Mouse (Mus musculus) heart, postnatal 10 days (tissue): ENCODE measurements around the gene Agtpbp1. TPM values are rescaled to one million over a fixed set of nuclear protein-coding genes. Genes with fewer than 3 reads are reported as not detected.

Experiments used
- DNase-seq, 2 experiments: peaks; one replicate each; pipeline ENCODE4 v3.0.0; 2021
- intact Hi-C: fragments of 180-260 bp; cut with DNase I; formaldehyde crosslinking; loops from one replicate; pipeline ENCODE4 v1.15.1; 2025
- total RNA-seq, 2 experiments: library from RNA; stranded (reverse); gene quantifications; 2 replicates each; pipeline ENCODE4 v1.2.3; 2021

The Agtpbp1 gene
- total RNA-seq, 2 experiments from 2014 or later = 47.7 to 56.3 TPM

DNA sequence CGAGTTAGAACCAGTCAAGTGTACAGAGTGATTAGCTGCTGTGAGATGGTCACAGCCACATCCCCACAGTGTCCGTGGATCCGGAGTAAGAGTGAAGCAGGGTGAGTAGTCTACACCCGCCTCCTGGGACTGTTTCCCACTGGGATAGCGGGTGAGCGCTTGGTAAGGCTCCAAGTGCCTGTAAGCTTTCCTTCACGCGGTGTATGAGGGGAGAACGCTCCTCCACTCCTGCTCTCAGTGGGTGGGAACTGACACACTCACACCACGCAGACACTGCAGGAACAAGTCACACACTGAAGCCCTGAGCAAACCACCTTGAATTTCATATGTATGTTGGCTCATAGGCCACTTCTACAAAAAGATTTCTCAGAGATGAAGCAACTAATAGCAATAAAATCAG, 134.2 kb downstream of the Agtpbp1 start:
- no peak for DNase-seq
- intact Hi-C loops = no loop called here

DNA sequence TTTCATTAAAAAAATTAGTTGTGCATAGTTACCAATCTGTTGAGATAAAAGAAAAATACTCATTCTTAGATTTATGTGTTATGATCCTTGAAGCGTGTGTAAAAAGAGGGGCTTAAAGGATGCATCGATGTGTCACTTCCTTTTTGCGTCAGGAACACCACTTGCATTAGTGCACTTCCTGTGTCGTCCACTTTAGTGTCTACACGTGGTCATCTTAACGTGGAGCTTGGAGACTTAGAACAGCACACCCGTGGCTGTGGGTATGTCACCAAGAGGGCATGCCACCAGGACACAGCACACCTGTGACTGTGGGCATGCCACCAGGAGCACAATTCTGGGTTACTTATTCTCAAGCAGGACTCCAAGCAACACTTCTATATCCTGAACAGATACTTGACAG, 137.9 kb downstream of the Agtpbp1 start:
- no peak for DNase-seq
- intact Hi-C loops = no loop called here

DNA sequence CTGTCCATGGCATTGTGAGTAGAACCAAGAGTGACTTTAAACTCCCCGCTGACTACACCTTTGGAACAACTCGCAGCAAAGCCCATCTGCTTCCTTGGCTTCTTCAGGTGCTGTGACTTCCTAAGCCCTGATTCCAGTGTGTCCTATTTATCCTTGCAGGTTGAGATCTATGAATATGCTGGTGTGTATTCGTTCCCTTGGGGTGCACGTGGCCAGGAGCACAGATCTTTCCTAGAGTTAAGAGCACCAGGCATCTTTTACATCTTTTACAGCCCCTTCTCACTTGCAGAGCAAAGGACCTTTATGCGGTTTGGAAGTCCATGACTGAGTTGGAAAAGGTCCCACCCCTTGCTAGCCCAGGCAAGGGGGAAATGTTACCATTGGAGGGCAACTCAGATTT, 139.8 kb downstream of the Agtpbp1 start:
- intact Hi-C loops = no loop called here

DNA sequence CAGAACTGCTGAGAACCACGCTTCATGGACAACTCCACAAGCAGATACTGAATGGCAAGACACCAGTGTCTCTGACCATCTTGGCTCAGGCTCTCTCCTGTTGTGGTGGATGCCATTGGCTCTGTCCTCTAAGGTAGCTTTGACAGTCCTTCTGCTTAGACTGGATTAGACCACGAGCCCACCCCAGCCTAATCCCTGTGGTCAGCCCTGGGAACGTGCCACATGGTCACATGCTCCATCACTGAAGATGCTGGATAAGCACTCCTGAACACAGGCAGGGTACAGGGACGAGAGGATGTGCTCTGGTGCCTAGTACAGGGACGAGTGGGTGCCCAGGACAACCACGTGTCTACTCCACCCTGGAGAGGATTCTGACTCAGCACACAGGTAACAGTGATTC, 140.7 kb downstream of the Agtpbp1 start:
- DNase-seq = no peak
- intact Hi-C loops = no loop called here

More for the DNA sequence above, 139.8 kb downstream of the Agtpbp1 start:
- no peak for DNase-seq

DNA sequence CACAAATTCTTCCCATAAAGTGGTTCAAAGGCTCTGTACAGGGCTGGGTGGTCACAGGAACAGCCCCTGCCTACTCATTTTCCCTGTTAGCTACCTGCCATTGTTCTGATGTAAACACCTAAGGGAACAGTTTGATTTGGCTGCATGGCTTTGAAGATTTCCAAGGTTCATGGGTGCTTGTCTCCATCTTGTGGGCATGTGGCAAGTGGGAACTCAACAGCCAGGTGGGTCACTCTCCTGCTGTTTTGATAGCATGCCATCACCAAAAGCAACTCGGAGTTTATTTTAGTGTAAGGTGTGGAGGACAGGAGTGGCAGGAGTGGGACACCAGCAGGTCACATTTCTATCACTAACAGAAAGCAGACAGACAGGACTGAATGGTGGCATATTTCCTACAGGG, 145.3 kb downstream of the Agtpbp1 start:
- DNase-seq = peak in 1 of 2 experiments; percentile 6
- intact Hi-C loops = no loop called here

DNA sequence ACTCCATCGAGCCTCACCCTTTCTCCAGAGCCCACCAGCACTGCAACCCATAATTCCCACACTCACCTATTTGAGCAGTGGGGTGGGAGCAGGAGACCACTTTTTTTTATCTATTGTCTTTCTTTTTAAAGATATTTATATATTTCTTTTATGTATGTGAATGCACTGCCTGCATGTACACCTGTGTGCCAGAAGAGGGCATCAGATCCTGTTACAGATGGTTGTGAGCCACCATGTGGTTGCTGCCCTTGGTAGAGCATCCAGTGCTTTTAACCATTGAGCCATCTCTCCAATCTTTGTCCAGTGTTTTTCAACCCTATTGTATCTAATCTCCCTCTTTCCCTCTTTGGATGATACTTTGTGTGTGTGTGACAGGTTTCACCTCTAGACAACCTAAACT, 150.5 kb downstream of the Agtpbp1 start:
- DNase-seq = no peak
- intact Hi-C loops = no loop called here

DNA sequence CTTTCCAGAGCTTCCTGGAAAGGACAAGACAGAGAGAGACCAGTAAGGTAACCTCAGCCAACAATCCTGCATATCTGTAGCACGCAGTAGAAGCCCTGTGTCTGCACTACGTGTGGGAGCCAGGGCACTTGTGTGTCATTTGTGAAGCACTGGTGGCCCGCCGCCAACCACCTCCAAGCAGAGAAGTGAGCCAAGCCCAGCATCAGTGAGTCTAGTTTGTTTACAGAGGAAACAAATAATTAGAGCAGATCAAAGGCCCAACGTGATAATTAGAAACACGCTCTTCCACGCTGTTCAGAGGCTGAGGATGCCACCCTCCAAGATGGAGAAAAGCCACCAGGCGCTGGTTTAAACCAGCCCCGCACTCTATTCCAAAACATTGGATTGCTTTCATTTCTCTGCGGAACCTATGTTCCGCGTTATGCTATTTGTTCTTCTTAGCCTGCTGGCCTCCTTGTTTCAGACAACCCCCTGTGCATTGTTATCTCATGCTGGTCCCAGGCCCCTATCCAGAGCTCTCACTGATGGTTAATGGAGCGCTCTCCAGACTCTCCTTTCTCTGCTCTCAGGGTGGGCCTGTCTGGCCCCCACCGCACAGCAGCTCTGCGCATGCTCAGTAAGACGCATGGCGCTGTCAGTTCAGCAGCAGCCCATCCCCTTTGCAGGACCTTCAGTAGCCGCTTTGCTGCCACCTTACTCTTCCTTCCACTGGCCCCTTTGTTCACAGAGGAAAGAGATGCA, 153.7 kb downstream of the Agtpbp1 start:
- intact Hi-C loops = no loop called here
- peak; percentile 72 to 74 for DNase-seq

DNA sequence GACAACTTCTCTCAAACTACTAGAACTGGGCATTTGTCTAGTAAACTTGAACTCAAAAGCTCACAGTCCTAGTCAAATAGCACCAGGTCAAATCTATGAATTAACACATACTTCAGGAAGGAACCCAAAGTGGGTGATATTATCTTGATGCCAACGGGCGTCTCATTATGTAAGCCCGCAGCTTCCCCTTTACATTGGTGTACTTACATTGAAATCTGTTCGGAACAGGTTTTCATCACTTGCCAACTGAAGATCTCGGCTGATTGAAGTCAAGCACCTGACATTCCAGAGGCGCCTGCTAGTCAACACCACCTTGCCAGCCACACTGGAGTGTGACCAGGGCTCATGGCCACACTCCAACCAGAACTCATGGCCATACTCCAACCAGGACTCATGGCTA, 155.7 kb downstream of the Agtpbp1 start:
- intact Hi-C loops = no loop called here

DNA sequence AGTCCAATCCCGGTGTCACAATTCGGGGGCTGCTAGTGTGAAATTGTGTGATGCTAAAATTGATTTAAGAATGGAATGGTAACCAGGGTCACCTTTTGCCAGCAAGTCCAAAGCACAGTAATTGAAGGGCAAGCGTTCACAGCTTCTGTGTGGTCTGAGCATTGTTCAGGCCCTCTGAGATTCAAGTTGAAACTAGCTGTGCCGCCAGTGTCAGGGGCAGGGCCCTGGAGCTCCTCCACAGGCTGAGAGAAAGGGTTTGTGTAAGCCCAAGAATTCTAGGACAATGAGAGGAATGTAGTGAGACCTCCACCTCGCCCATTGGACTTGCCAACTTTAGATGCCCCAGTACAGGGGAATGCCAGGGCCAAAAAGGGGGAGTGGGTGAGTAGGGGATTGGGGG, 161.2 kb downstream of the Agtpbp1 start:
- no peak for DNase-seq
- intact Hi-C loops = no loop called here

More for the DNA sequence above, 155.7 kb downstream of the Agtpbp1 start:
- peak in 1 of 2 experiments; percentile 27 for DNase-seq

DNA sequence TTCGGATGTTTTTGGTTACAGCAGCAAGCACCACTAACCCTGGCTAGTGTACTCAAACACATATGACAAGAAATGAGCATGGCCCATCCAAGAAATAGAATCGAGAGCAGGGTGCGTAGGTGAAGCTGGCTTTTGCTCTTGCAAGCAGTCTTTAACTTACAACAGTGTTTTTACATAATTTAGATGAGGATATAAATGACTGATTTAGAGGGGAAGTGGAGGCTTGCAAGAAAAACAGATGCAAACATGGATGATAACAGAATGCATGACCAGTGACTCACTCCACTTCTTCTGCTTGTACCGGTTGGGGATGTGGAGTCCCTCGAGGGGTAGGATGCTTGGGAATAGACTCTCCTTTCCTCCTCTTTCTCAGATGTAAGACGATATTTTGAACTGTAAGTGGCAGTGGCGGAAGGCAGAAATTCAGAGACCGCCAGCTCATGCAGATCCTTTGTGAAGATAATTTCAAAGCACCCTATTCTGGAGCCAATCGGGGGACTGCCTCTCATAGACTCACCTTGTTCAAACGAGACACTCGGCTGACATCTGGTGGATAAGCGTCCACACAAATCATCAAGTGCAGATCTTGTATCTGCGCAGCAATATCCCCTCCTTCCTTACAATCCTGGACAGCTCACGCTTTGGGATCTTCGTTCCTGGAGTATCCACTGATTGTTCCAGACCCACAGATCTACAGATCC, 168.3 kb downstream of the Agtpbp1 start:
- no peak for DNase-seq
- intact Hi-C loops = no loop called here

DNA sequence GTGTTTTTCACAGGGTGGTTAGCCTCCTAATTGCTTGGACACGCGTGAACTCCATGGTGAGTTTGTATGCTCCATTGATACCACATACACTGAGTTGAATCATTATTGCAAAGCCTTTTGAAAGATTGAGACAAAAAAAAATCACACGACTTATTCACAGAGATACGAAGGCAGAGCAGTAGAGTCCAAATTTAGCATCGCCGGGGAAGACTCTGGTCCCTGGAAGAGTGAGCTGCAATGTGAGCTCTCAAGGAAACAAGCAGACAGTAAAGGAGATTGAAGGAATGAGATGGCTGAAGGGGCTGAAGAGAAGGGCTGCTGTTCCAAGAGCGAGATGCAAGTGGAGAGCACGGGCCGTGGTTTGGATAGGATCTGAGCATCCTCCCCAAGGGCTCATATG, 171.1 kb downstream of the Agtpbp1 start:
- intact Hi-C loops = no loop called here
- no peak for DNase-seq

DNA sequence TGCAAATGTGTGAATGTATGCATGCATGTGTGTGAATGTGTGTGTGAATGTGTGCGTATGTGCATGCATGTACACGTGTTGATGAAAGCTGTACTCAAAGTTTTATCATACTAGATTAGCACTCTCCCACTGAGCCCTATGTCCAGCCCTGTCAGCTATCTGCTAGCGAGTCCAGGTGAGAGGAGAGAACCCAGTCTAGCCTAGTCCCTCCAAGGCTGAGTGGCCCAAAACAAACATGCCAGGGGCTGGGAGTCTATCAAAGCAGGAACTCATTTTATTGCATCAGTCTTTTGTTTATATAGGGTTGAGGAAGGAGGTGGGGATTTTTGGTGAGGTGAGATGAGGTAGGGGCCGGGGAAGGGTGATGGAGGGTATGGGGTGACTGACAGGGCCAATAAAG, 172.4 kb downstream of the Agtpbp1 start:
- intact Hi-C loops = no loop called here
- no peak for DNase-seq

DNA sequence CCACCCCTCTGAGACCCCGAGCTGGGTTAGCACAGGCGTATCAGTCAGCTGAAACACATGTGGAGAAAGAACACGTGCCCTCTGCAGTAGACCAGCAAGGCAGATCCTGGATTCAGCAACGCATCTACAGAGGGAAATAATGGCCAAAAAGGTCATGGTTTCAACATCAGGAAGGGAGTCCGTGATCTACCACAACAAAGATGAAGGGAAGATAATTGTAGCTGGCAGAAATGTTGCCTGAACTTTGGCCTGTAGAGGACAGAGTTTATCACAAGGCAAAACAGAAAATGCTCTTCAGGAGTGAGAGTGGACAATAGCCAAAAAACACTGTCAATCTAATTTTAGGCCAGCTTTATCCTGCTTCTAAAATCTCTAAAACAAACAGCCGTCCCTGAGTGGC, 177.8 kb downstream of the Agtpbp1 start:
- intact Hi-C loops = no loop called here

DNA sequence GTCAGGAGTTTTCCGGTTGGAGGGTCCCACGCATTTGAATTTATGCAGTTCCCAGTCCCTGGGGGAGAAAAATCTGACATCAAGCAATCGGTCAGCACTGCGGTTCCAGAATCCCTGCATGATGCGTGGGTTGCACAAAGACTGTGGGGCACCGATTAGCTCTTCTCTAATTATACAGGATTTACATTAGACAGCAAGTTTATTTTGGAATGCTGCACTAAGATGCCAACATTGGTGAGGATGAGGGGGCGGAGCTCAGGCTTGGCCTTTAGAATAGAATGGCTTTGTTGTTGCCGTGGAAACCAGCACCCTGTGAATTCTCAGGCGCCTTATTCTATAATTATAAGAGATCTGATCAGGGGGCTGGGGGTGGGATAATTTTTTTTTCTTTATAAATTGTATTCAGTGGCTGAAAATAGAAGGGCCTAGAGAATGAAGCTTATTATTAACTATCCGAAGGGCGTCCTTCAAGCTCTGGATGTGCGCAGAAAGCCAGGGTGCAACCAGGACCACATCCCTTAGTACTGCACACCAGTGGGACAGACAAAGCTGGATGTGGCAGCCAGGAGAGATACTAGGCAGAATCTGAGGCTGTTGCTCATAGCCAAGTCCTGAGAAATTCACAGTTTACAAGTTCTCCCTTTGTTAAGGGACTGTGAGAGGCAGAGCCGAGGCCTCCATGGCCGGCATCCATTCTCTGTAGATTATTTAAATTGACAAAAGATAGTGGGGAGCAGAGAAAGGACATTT, 182.8 kb downstream of the Agtpbp1 start:
- intact Hi-C loops = no loop called here
- DNase-seq = no peak

More for the DNA sequence above, 177.8 kb downstream of the Agtpbp1 start:
- DNase-seq = no peak

DNA sequence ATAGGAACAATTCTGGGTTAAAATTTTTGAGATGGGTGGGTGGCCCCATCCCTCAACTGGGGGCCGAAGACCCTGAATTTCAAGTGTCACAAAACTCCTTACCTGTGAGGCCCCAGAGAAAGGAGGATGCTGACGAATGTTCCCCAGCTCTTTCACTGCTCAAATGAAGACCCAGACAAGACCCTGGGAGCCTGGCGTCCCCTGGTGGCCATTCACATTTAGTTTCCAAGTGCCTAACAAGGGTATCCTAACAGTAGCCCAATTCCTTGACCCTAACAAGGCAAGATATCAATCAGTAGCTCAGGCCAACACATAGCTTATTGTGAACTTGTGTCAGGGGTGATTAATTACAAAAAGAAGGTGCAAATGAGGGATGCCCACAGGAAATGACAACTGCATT, 187.5 kb downstream of the Agtpbp1 start:
- intact Hi-C loops = loop anchor here (1.0 kb wide), 1 partner anchor 760 kb away; no protein-coding TSS in a partner anchor
- DNase-seq = peak; percentile 60 to 72

Other genes with a start within 250 kb of the Agtpbp1 start
- 100 to 1,000 TPM in 1 of 2 experiments, 10 to 100 TPM in 1; 96.1 to 112 TPM for gene Naa35, start within 50 bp of the Agtpbp1 start, total RNA-seq
- gene Golm1, start 90.6 kb upstream of the Agtpbp1 start, total RNA-seq = 10 to 100 TPM; 22.0 to 22.7 TPM
- gene 4921517D22Rik, start 108.9 kb upstream of the Agtpbp1 start, total RNA-seq = not detected
- not detected for gene Spata31d1a, start 125.1 kb upstream of the Agtpbp1 start, total RNA-seq
- gene Spata31d1b, start 127.1 kb upstream of the Agtpbp1 start, total RNA-seq = not detected
- gene Spata31d1d, start 146.5 kb upstream of the Agtpbp1 start, total RNA-seq = not detected
- gene 1700014D04Rik, start 161.5 kb upstream of the Agtpbp1 start, total RNA-seq = under 1 TPM in 1 of 2 experiments, not detected in 1; 0.07 TPM
- 100 to 1,000 TPM; 191 to 196 TPM for gene Isca1, start 184.6 kb upstream of the Agtpbp1 start, total RNA-seq
- gene Gm49354, start 197.0 kb upstream of the Agtpbp1 start, total RNA-seq = not detected
- gene Tut7, start 237.9 kb upstream of the Agtpbp1 start, total RNA-seq = 10 to 100 TPM; 51.2 to 53.3 TPM